8 mouse cellular contexts compared by ENCODE assay signal in the genomic region with DNA sequence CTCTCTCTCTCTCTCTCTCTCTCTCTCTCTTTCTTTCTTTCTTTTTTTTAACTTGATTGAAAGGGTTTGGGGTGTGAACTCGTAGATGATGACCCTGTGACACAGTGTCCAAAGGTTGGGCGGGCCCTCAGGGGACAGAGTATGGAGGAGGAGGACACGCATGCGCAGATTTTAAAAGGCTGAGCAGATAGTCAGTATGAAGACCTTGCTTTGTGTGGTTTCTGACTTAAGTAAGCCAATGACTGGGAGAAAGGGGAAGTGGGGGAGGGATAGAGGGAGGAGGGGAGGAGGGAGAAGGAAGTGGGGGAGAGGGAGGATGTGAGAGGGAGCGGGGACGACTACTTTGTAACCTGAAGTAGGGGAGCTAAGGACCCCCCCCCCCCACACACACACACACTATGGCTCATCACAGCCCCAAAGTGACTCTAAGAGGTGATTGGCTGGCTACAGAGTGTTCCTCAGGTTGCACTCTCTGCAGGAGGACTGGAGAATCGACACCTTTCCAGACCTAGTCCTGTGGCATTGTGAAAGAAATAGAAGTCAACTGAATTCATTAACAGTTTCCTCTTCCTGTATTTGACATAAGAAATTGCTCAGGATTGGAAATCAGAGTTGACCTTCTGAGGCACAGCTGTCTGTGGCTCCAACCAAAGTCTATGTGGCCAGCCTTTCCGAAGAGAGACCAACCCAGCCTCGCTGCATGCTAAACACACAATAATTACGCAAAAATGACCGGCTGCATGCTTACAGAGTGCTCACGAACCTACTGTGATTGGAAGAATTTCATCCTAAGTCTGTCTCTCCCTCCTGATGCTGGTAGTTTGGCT. TPM values are rescaled to one million over a fixed set of nuclear protein-coding genes. Genes with fewer than 3 reads are reported as not detected.
DNase-seq lines count a peak whose midpoint lies in the region; ATAC-seq and TF ChIP-seq lines count a peak whose summit lies in the region.

No protein-coding gene starts in this region.

- H3K27ac ChIP-seq in heart, embryonic 16.5 days (ENCODE audit: low read length): no peak overlapping the region
- H3K27ac ChIP-seq in liver, embryonic 15.5 days (replicated peaks): no peak overlapping the region

- H3K36me3 ChIP-seq in G1E (replicated peaks): no peaks in the 10 kb centered on the region
- no peaks in the 10 kb centered on the region for H3K36me3 ChIP-seq in heart, embryonic 16.5 days (ENCODE audit: control insufficient read depth, insufficient read depth)
- no peaks in the 10 kb centered on the region for H3K36me3 ChIP-seq in liver, embryonic 15.5 days (replicated peaks)

- TF ChIP-seq CTCF in G1E (IDR thresholded peaks at IDR 0.05; ENCODE audit: low read depth, low read length): no peak

- peaks cover 18% of the 10 kb centered on the region for H3K4me1 ChIP-seq in G1E (ENCODE audit: insufficient read depth, low read depth, low read length)
- H3K4me1 ChIP-seq in heart, embryonic 16.5 days (ENCODE audit: control insufficient read depth, insufficient read depth, low read length): no peaks in the 10 kb centered on the region
- peaks cover 9% of the 10 kb centered on the region for H3K4me1 ChIP-seq in liver, embryonic 15.5 days (replicated peaks)

- H3K4me2 ChIP-seq in heart, embryonic 16.5 days (ENCODE audit: low read depth, low read length): no peak overlapping the region
- H3K4me2 ChIP-seq in liver, embryonic 15.5 days: peak overlapping the region; percentile 57

- no peak overlapping the region for H3K9ac ChIP-seq in heart, embryonic 16.5 days (ENCODE audit: low read length)
- H3K9ac ChIP-seq in liver, embryonic 15.5 days: no peak overlapping the region

- ATAC-seq in G1E (ENCODE audit: extremely low read depth, insufficient number of reproducible peaks, low FRiP score, poor library complexity, severe bottlenecking): peak; percentile 83
- ATAC-seq in heart, embryonic 16.5 days (replicated peaks; ENCODE audit: extremely low read depth, insufficient read depth, low FRiP score): peak; percentile 55; the same call in 1 of the 2 replicates
- ATAC-seq in liver, embryonic 15.5 days (ENCODE audit: insufficient read depth): peak; percentile 69; the same call in 1 of the 2 replicates

- DNase-seq in adrenal gland, postnatal 10 days: peak; percentile 55
- no peak for DNase-seq in adrenal gland, adult 8-10 months
- peak; percentile 49 for DNase-seq in G1E (ENCODE audit: low spot score)
- peak; percentile 27 for DNase-seq in telencephalon, adult 2 months (ENCODE audit: low read depth, low spot score)
- no peak for DNase-seq in frontal cortex, postnatal 14 days (ENCODE audit: low spot score in 2 of 2)
- no peak for DNase-seq in neural tube, embryonic 10.5 days (ENCODE audit: extremely low spot score, low spot score)

- no peaks in the 10 kb centered on the region for H3K9me3 ChIP-seq in G1E (replicated peaks)
- H3K9me3 ChIP-seq in heart, embryonic 16.5 days (replicated peaks; ENCODE audit: control insufficient read depth, low read length): no peaks in the 10 kb centered on the region
- no peaks in the 10 kb centered on the region for H3K9me3 ChIP-seq in liver, embryonic 15.5 days (replicated peaks)

- H3K27me3 ChIP-seq in G1E (ENCODE audit: insufficient read depth, low read length): peaks cover 15% of the 10 kb centered on the region
- H3K27me3 ChIP-seq in heart, embryonic 16.5 days (ENCODE audit: control insufficient read depth, insufficient read depth, low read length): no peaks in the 10 kb centered on the region
- no peaks in the 10 kb centered on the region for H3K27me3 ChIP-seq in liver, embryonic 15.5 days

- 55% methylated on average over 12 of the region's 12 CpGs for WGBS in heart, embryonic 16.5 days
- WGBS in liver, embryonic 15.5 days (ENCODE audit: insufficient replicate concordance): 15% methylated on average over 12 of the region's 12 CpGs

- no peak overlapping the region; the same call in 1 of the 2 replicates for H3K4me3 ChIP-seq in G1E (ENCODE audit: low read depth, low read length)
- no peak overlapping the region for H3K4me3 ChIP-seq in heart, embryonic 16.5 days (ENCODE audit: low read length)
- H3K4me3 ChIP-seq in liver, embryonic 15.5 days (replicated peaks): 0 out of 2 replicates have a peak overlapping the region, but pooled peaks have one; percentile 23

RNA-seq across cellular contexts. Expression of a gene that starts 39.4 kb away (rescaled TPM):
- total RNA-seq in adrenal gland, postnatal 10 days (2021): 10 to 100 TPM; 32.4 to 42.0 TPM
- total RNA-seq in adrenal gland, adult 8-10 months (2022): 10 to 100 TPM; 36.7 to 39.1 (median 39.1) TPM
- 80.7 and 87.7 TPM in 2 replicates for total RNA-seq in G1E (2014; fragmentation: Nextera tagmentation)
- total RNA-seq in G1E (2017): 64.7 and 77.9 TPM in 2 replicates
- 10.4 and 11.2 TPM in 2 replicates for polyA plus RNA-seq in G1E (2012)
- 24.1 and 24.7 TPM in 2 replicates for polyA plus RNA-seq in heart, embryonic 16.5 days (2015; fragmentation: Nextera tagmentation; extraction: Ambion mirVana)
- polyA plus RNA-seq in liver, embryonic 15.5 days (2015; fragmentation: Nextera tagmentation; extraction: Ambion mirVana): 14.3 and 14.8 TPM in 2 replicates

Comparison
In these comparisons a context has a peak if more than half of its experiments do, and no peak if none do; other contexts are left out.
1. DNase-seq: peak in adrenal gland, postnatal 10 days (single experiment), G1E (single experiment) and telencephalon, adult 2 months (single experiment); none in adrenal gland, adult 8-10 months (single experiment), frontal cortex, postnatal 14 days (0 of 2) and neural tube, embryonic 10.5 days (single experiment).
2. Peak in every context shown above with its lines, with median percentiles within 50 percentile points of each other: ATAC-seq.